Mouse (Mus musculus): ENCODE measurements around the gene Cabp2.

- no peak for TF ChIP-seq EP300 (IDR thresholded peaks at IDR 0.05; ENCODE audit: insufficient read depth, low read depth, low read length)
- no peak for TF ChIP-seq CTCF (IDR thresholded peaks at IDR 0.05; ENCODE audit: low read depth, low read length)
Observed at GRCm38 (mm10) chr19:4102049-4102448, 20.7 kb downstream of the Cabp2 start.
